1 mouse cellular context compared by ENCODE assay signal in genomic region chr6:29389425-29389824, GRCm38 (mm10).
A peak's percentile ranks its signal among the peaks of the same experiment; 100 is the strongest.
TF ChIP-seq lines count a peak whose summit lies in the region.

No protein-coding gene starts in this region.

TF ChIP-seq in CH12.LX, 34 proteins besides CTCF, POLR2A, EP300 and RAD21:
- TF ChIP-seq HCFC1 (IDR thresholded peaks at IDR 0.05; ENCODE audit: low read depth, low read length) = no peak
- TF ChIP-seq ELF1 (IDR thresholded peaks at IDR 0.05; ENCODE audit: low read depth, low read length) = peak; percentile 55; the same call in 1 of the 2 replicates
